Mouse (Mus musculus) embryonic facial prominence, embryonic 13.5 days (tissue): Measurements from ENCODE around the gene Frmd7. TPM values are rescaled to one million over a fixed set of nuclear protein-coding genes. Genes with fewer than 3 reads are reported as not detected.

Source experiments
- ATAC-seq: fragments of 200-750 bp; cut with Nextera tagmentation; 2 replicates; pipeline ENCODE4 v1.8.0; 2017; ENCODE audit warnings: low read depth; ENCODE audit not compliant: insufficient number of reproducible peaks, insufficient read depth, low FRiP score, low TSS enrichment
- H3K27ac ChIP-seq: fragments of 300-500 bp; sonication (generic); 2 replicates; pipeline ENCODE4 v1.5.1; 2015; ENCODE audit warnings: moderate library complexity, mild to moderate bottlenecking, inconsistent platforms
- H3K27me3 ChIP-seq: fragments of 300-500 bp; sonication (generic); 2 replicates; pipeline ENCODE4 v1.6.1; 2015; ENCODE audit warnings: mild to moderate bottlenecking, inconsistent platforms
- H3K36me3 ChIP-seq: fragments of 300-500 bp; sonication (generic); 2 replicates; pipeline ENCODE4 v1.6.1; 2015; ENCODE audit warnings: mild to moderate bottlenecking, inconsistent platforms
- H3K4me1 ChIP-seq: fragments of 300-500 bp; sonication (generic); 2 replicates; pipeline ENCODE4 v1.6.1; 2015; ENCODE audit warnings: inconsistent platforms
- H3K4me2 ChIP-seq: fragments of 300-500 bp; sonication (generic); 2 replicates; pipeline ENCODE4 v1.6.1; 2015; ENCODE audit warnings: moderate library complexity, mild to moderate bottlenecking, inconsistent platforms
- H3K4me3 ChIP-seq: fragments of 300-500 bp; sonication (generic); 2 replicates; pipeline ENCODE4 v1.5.1; 2015; ENCODE audit warnings: mild to moderate bottlenecking, inconsistent platforms
- H3K9ac ChIP-seq: fragments of 300-500 bp; sonication (generic); 2 replicates; pipeline ENCODE4 v1.6.1; 2015; ENCODE audit warnings: mild to moderate bottlenecking, inconsistent platforms
- H3K9me3 ChIP-seq: fragments of 300-500 bp; sonication (generic); 2 replicates; pipeline ENCODE4 v1.6.1; 2016; ENCODE audit warnings: inconsistent platforms
- WGBS: fragments of 180-500 bp; shearing (Covaris S2); methylation state at CpG from one replicate; pipeline ENCODE4 v1.1.7; 2015; ENCODE audit warnings: mixed read lengths; 5-methylcytosine and 5-hydroxymethylcytosine counted together
- polyA plus RNA-seq: library from polyadenylated mRNA; unstranded; fragments of >200 nt; fragmentation: Nextera tagmentation; extraction: Ambion mirVana; gene quantifications from 2 replicates; pipeline ENCODE4 v1.2.1, GENCODE M21; 2015

Gene Frmd7
- polyA plus RNA-seq, 1 experiment from 2014 or later, result not detected

GRCm38 (mm10) chrX:50863771-50864170 is 78.7 kb downstream of the Frmd7 start:
- H3K27ac ChIP-seq, result no peak overlapping the region
- no peak for ATAC-seq
- 38% methylated on average over 2 of the region's 2 CpGs for WGBS

GRCm38 (mm10) chrX:50850428-50851184 is 91.9 kb downstream of the Frmd7 start:
- Histone ChIP-seq H3K9ac (no peak overlapping the region), H3K27ac (no peak overlapping the region), H3K4me3 (no peak overlapping the region), H3K27me3 (peaks cover 15% of the 10 kb centered on the region), H3K4me1 (no peaks in the 10 kb centered on the region), H3K36me3 (no peaks in the 10 kb centered on the region), H3K4me2 (no peak overlapping the region), H3K9me3 (no peaks in the 10 kb centered on the region)
- 70% methylated on average over 6 of the region's 6 CpGs for WGBS
- ATAC-seq, result no peak

More at GRCm38 (mm10) chrX:50863771-50864170, 78.7 kb downstream of the Frmd7 start:
- no peak overlapping the region for H3K4me3 ChIP-seq
- H3K4me1 ChIP-seq, result no peaks in the 10 kb centered on the region
- peaks cover 5% of the 10 kb centered on the region; the same call in 1 of the 2 replicates for H3K27me3 ChIP-seq
- H3K36me3 ChIP-seq, result no peaks in the 10 kb centered on the region
- no peak overlapping the region for H3K9ac ChIP-seq
- H3K4me2 ChIP-seq, result no peak overlapping the region
- H3K9me3 ChIP-seq, result no peaks in the 10 kb centered on the region

Other genes starting within 250 kb of the Frmd7 start
- gene Stk26, start 101.7 kb downstream of the Frmd7 start, polyA plus RNA-seq, result 13.9 and 18.6 TPM in 2 replicates
- 29.1 and 32.5 TPM in 2 replicates for gene Rap2c, start 75.3 kb upstream of the Frmd7 start, polyA plus RNA-seq